Mouse (Mus musculus): ENCODE results near the gene Gm20388.

Gm20388 gene

DNA sequence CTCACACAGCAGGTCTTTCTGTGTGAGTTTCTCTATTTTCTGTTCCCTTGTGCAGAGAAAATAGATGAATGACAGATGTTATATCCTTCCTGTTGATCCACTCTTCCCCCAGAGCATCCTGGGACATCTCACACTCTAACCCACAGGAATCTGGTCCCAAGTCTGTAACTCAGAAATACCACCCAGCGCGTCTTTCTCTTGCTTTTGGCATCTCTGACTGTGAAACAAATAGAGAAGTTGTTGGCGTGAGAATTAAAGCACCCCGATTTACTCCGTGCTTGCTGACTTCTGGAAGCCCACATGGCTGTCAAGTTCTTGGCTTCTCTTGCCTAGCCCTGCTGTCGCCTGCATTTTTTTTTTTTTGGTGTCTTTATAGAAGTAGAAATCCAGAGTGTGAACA is 2867.1 kb downstream of the Gm20388 start:
- DNase-seq, result no peak

DNA sequence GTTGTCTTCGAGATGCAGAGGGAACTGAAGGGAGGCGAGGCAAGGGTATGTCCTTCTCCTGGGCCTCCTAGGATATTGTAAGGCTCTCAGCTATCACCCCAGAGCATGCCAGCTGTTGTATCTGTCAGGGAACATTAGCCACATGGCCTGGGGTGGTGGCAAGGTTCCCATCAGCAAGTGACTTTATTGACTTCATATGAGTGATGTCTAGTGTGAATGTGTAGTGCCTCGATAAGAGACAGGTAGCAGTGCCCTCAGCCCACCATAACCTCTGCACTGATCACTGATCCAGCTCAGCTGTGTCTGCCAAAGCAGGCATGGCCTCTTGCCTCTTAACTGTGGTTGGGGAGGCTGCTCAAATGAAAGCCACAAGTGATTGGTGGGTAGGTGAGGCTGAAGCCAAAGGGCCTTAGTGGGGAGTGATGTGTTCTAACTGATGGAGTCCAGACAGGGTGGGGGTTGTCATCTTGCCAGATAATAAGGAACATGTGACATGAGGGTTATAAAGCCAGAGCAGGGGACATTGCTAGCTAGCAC is 2868.1 kb downstream of the Gm20388 start:
- no peak for DNase-seq

DNA sequence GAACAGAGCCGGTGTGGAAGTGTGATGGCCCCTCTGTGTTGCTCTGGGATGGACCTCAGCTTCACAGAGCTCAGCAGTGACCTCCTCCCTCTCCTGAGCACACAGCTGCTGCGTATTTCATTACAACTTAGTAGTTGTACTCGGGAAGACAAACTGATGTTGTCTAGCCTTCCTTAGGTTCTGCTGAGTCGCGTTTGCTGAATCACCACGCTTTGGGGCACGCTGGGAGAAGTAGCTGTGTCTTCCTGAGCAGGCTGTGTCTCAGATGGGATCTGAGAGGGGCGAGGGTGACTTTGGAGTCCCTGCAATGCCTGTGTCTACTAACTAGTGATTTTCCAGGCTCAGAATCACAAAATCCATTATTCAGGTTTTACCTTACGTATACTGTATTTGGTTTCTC is 2868.6 kb downstream of the Gm20388 start:
- no peak for DNase-seq

DNA sequence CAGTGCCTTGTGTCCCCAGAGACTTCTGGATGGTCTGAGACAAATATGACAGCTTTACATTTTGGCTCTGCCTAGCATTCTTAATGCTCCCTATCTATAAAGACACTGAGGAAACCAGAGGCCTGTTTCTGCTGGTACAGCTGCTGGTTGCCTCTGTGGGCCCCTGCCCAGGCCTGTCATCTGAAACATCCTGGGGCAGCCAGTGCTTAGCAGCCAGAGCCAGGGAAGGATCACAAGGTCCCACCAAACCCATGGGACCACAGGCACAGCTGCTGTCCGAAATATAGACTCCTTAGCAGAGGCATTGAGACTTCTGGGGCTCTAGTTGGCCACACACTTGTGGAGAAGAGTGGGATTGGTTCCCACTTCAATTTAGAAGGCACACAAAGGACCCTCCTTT is 2874.1 kb downstream of the Gm20388 start:
- DNase-seq, result no peak

DNA sequence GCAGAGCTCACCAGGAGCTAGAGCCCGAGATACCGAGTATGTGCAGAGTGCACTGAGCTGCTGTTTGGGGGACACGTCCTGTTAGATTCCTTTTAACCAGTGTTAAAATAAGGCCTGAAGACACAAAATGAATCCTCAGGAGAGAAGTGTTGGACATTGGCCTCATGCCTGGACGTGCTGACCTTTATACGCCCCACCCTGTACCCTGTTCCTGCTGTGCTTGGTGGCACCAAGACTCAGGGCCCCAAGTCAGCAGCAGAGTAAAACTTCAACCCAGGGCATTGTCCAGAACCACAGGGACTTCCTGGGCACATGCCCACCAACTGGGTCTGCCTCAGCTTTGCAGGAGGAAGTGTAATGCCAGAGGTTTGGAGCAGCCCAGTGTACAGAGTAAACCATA is 2879.2 kb downstream of the Gm20388 start:
- no peak for DNase-seq

DNA sequence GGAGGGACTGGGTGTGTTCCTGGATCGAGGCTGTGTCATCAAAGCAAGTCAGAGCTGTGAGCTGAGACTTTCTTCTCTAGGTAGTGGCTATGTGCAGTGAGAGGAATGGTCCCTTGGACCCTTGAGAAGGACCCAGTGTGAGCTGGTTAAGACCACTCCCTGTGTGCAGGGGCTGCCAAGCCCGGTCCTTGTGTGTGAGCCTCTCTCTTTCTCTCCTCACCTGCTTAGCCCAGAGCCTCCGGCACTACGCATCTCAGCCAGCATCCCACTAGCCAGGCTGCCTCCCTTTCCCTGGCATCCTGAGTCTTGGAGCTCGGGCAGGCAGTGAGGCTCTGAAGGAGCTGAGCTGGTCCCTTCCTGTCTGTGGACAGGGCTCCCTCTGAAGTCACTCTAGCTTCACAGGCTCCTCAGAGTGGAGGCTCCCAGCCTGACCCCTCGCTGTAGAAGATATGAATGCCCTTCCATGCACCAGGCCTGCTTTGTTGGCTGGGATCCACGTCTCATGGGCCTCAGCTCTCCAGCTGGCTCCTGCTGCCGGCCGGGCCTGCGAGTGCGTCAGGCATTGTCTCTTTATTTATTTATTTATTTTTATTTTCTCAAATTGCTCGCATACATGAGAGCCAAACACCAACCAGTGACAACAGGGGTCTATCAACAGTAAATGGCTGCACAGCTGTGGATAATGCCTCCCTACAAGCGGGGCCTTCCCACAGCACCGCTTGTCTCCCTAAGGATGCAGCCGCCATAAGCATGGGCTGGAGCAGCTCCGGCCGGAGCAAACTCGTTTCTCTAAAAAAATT is 2882.9 kb downstream of the Gm20388 start:
- peak; percentile 77 to 82 for DNase-seq

DNA sequence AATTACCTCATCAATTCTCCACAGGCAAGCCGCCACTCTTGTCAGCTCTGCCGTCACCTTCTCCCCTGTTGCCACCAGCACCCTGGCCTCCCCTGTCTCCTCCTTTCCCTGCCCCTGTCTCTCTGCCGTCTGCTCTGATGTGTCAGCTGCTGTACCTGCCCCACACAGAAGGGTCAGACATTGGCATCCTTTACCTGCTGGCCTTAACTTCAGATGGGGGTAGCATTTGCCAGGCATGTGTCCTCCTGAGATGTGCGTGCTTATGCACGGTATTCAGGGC is 2883.5 kb downstream of the Gm20388 start:
- DNase-seq, result no peak

DNA sequence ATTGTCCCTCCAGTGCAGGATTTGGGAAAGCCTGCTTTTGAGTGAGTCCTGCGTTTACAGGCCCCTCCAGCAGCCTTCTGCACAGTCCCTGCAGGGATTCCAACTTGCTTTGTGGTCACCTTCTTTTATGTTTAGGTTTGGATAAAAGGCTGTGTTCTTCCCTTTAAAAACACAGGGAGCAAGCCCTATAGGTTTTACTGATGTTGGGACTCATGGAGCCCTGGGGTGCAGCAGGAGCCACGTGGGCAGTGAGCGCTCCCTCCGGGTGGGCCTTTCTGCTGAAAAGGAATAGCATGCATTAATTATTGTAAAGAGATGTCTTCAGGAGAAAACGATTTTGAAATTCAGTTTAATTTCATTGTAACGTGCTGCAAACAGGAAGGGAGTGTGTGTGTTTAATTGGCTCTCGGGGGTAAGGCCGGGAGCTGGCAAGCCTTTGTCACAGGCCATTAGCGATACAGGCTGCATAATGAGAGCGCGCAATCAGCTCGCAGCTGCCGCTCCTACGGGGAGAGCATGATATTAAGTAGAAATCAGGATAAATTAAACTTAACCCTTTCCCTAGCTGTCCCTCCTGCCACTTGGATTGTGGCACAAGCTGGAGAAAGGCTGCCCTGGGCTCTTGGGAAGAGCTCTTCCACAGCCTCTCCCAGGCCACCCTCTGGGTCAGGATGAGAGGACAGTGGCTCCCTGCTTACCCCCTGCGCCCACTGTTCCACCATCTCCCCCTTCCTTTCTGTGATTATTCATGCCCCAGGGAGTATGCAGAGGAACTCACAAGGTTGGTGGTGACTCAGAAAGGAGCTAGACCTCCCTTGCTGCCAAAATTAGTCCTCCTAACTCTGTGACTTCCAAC is 2893.5 kb downstream of the Gm20388 start:
- DNase-seq, result no peak

DNA sequence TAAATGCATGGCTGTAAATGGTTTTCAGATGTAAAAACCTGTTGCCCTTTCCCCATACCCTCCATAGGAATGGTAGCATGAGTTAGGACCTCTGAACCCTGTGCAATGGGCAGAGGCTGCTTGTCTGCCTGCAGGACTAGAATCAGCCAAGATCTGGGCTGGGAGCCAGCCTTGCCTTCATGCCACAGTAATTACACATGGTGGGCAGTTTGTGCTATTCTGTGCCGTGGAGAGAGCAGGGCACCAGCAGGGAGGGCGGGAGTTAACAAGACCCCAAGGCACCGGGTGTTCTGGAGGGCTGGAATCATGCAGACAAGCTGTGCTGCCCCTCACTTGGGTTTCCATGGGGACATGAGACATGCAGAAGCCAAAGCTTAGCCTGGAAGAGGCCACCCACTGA is 2894.7 kb downstream of the Gm20388 start:
- peak; percentile 80 to 88 for DNase-seq

DNA sequence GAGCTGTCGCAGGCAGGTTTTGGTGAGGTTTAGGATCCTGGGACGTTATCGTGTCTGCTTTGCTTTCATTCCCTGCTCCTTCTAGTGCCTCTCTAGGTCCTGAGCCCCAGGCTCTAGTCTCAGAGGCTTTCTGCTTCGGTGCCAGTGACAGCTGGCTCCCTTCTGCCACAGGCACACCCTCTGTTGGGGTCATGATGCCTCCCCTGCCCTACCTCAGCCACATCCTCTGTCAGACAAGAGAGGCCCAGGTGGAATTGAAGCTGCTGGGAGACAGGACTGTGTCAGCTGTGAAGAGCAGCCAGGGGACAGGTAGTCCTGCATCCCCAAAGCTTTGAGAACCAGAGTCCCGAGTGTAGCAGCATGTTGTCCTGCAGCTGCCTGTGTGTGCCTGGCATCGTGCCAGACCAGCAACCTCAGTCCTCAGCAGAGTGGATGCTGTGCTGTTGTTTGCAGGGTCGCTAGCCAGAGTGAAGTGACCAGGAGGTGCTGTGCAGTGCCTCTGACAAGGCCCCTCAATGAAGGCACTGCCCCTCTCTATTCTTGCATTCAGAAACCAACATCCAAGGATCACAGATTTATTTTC is 2896.4 kb downstream of the Gm20388 start:
- DNase-seq, result peak in 1 of 2 experiments; percentile 24

DNA sequence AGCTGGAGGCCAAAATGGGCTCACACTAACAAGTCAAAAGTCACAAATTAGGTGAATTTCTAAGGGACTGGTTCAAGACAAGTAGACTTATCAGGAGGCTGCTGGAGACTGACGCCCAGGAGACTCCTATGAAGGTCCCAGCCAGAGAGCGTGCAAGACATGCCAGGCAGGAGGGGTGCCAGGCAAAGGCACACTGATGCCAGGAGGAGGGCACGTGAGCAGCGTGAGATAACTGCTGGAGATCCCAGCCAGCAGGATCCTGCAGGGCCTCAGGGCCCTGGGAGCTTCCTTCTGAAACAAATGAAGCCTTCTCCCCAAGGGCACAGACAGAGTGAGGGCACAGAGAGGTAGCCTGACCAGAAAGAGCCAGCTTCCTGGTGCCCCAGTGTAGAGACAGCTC is 2897.3 kb downstream of the Gm20388 start:
- no peak for DNase-seq

DNA sequence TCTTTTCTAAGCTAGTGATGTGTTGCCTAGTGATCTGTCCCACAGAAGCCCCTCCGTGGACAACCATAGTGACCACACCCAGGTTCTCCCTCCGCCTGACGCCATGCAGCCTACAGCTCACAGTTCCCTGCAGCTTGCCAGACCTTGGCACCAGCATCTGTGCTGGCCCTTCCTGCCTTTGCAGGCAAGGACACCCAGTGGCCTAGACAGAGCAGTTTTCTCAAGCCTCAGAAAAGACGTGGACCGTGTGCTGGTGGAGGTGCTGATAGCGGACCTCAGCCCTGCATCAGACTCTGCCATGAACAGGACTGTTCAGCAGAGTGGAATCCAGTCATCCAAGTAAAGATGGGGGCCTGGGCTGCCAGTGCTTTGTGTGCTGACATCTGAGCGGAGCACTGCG is 2899.7 kb downstream of the Gm20388 start:
- DNase-seq, result peak in 1 of 2 experiments; percentile 65

DNA sequence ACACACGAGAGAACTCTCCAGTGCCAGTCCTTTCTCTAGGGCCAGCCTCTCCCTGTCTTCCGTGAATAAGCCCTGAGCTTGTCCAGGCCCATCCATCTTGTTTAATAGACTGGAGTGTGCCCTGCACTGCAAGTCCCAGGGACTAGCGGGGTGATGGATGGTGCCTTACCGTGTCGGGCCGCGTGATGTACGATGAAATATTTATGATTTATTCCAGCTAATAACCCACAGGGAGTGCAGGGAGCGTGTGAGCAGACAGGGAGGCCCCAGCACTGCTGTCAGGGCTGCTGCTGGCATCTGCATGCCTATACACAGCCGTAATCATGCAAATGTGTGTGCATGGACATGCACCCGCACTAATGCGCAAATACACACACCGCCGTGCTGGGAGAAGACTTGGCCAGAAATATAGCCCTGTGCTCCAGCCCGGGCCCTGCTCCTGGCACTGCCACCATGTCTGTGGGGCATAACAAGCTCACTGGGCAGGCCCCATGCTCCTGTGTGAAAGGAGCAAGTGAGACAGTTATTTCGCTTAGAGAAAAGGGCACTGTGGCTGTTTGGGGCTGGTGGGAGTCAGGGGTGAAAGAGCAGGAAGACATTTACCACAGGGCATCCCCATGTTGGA is 2901.3 kb downstream of the Gm20388 start:
- DNase-seq, result peak in 1 of 2 experiments; percentile 47

DNA sequence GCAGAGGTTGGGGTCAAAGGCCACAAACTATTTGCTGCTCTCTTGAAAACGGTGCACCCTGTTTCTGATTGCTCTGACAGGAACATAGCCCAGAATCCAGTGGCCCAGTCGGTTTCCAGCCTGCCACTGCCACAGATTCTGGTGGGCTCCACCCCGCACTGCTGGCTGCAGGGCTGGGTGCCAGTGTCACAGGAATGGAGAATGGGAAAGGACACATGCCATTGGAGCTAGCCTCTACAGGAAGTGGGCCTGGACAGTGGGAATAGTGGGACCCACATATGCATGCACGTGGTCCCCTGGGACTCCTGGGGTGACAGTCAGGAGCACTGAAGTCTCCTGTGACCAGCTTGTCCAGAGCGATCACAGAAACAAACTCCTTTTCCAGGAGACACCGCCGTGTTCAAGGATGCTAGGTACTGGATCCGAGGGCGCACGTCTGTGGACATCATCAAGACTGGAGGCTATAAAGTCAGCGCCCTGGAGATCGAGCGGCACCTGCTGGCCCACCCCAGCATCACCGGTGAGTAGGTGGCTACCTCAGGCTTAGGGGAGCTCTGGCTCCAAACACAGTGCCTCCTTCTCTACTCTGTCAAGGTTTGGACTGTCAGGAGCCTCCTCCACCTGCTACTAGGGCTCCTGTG is 2902.1 kb downstream of the Gm20388 start:
- DNase-seq, result peak in 1 of 2 experiments; percentile 65

DNA sequence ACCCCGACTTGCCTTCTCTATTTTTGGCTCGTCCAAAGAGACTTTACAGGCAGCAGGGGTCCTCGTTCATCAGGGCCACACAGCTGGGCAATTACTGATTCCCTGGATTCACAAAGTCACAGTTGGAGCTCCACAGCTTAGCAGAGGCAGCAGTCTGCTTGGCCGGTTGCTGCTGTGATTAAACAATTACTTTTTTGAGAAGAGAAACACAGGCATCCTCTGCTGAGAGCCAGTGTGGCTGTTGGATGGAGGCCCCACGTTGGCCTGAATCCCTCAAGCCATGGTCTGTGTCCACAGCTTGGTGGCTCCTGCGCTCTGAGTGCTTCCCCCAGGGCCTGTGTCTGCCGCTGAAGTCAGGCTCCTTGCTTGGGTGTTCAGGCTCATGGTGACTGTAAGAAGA is 2904.0 kb downstream of the Gm20388 start:
- peak in 1 of 2 experiments; percentile 57 for DNase-seq

DNA sequence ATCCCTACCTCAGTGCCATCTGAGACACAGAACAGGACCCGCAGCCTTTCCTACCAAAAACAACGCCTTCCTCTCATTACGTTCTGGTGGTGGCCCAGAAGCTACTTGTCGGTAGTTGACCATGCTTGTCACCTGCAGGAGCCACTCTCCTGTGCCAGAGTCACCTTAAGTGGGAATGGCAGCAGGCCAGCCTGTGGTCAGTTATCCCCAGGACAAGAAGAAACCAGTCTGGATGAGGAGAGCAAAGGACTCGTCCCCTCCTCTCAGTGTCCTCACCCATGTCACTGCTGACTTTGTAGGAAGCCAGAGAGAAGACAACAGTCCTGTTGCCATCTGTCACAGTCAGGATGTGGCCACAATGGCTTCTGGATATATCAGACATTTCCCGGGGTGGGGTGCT is 2906.3 kb downstream of the Gm20388 start:
- peak; percentile 59 to 63 for DNase-seq

DNA sequence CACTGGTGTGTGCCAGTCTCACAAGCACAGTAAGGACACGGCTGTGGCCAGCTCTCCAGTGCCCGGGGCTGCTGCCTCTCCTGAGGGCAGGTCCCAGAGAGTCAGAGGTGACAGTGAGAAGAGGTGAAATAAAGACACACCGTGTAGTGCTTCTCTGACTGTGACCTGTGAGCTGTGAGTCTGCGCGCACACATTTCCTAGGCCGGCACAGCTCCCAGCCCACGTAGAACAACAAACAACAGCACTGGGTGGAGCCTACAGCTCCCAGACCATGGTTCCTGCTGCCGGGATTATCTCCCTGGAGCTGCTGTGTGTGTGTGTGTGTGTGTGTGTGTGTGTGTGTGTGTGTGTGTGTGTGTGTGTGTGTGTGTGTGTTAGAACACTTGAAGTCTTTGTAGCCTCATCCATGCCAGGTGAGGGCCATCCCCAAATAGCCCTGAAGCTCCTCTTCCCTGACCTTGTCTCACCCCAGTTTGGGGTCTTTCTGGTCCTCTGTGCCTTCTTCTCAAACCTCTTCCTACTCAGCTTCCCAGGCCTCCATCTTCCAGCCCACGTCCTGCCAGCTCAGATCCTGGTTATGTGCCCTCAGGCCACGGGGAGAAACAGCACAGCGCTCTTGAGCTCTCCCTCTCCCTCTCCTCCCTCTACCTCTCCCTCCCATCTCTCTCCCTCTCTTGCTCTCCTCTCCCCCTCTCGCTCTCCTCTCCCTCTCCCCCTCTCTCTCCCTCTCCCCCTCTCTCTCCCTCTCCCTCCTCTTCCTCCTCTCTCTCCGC is 2907.3 kb downstream of the Gm20388 start:
- DNase-seq, result no peak

DNA sequence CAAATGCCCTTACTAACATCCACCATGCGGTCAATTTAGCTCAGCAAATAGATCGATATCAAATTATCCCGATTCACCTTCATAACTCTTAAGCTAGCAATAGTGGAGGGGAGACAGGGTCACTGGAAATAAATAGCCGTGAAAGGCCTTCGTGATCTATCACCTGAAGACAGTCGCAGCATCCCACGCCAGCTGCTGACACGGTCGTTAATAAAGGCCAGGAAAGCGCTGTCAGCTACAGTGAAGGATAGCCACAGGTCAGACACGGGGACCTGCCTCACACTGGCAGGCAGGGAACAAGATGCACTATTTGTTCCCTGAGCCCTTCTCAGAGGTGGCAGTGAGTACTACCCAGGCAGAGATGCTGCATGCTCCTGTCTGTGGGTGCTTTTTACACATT is 2909.1 kb downstream of the Gm20388 start:
- no peak for DNase-seq

DNA sequence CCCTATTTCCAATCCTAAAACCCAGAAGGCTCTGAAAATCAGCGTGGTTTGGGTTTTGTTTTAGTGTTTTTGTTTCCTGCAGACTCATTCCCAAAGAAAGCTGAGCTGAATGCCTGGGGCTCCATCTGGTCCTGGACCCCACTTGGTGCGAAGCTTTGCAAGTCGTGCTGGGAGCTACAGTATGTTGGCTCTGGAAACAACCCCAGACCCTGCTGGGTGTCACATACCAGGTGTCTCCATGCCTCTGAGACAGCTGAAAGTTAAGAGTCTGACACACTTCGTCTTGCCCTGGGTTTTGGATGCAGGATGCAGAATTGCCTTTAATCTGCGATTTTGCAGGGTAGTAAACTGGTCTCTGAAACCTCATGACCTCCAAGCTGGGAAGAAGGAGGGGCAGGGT is 2913.9 kb downstream of the Gm20388 start:
- peak; percentile 79 to 83 for DNase-seq

DNA sequence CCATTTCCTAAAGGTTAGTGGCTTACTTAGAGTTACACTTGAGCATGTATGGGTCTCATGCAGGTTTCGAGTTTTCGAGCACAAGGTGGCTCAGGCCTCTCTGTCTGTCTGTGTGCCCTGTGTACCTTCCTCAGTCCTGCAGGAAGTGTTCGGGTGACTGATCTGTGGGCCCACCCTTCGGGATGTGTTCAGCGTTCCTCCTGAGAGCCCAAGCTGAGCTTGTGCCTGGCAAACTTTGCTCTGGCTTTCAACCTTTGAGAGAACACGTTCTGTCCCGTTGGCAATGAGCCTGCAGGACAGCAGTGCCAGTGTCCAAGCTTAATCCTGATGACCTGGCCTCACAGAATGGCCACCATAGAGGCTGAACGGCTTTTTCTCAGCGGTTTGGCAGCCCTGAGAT is 2914.3 kb downstream of the Gm20388 start:
- peak in 1 of 2 experiments; percentile 71 for DNase-seq

DNA sequence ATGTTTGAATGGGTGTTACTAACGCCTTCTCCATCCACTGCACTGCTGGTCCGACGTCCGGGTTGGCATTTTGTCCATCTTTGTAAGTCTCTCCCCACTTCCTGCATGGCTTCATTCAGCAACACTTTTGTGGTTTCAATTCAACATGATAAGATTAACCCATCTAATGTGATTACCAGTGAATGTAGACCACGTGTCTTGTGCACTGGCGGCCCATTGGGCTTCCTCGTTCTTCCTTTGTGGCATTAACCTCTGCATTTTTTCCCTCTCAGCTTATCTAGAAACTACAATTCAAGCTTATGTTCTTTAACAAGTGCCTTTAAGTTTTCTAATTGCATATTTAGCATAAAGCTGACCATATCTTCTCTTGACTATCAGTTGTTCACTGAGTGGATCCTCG is 2914.8 kb downstream of the Gm20388 start:
- DNase-seq, result no peak

DNA sequence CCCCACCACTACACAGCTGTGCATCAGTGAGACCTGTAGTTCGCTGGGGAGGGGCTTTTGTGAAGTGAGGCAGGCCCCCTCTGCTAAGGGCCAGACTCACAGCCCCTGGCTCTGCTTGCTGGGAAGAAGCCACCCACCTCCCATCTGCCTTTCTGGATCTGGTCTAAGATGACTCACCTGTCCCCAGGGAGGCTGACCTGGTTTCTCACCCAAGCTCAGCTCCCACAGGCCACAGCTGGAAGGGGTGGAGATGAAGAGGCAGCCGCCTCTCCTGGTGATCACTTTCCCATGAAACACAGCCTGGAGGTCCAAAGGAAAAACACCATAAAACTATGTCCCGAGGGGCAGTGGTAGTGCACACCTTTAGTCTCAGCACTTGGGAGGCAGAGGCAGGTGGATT is 2918.8 kb downstream of the Gm20388 start:
- DNase-seq, result no peak
